Mouse (Mus musculus) forebrain, embryonic 11.5 days (tissue): ENCODE measurements around the gene Rrbp1. TPM values are rescaled to one million over a fixed set of nuclear protein-coding genes. Genes with fewer than 3 reads are reported as not detected.

ENCODE experiments used
- ATAC-seq: fragments of 200-750 bp; cut with Nextera tagmentation; replicated peaks from 2 replicates; pipeline ENCODE4 v1.8.0; 2017; ENCODE audit warnings: moderate TSS enrichment; ENCODE audit not compliant: low FRiP score
- DNase-seq: peaks from one replicate; pipeline ENCODE4 v3.0.0-alpha.2; 2017; ENCODE audit warnings: low spot score
- H3K27ac ChIP-seq: fragments of 300-500 bp; sonication (generic); 2 replicates; pipeline ENCODE4 v1.5.1; 2014; ENCODE audit warnings: low read depth, low read length
- H3K27me3 ChIP-seq: fragments of 300-500 bp; sonication (generic); 2 replicates; pipeline ENCODE4 v1.6.1; 2014; ENCODE audit warnings: mild to moderate bottlenecking, low read length, mixed read lengths; ENCODE audit not compliant: control insufficient read depth, insufficient read depth
- H3K36me3 ChIP-seq: fragments of 300-500 bp; sonication (generic); 2 replicates; pipeline ENCODE4 v1.6.1; 2014; ENCODE audit warnings: mild to moderate bottlenecking, low read length, moderate library complexity, mixed read lengths; ENCODE audit not compliant: control insufficient read depth, insufficient read depth
- H3K4me1 ChIP-seq: fragments of 300-500 bp; sonication (generic); replicated peaks from 2 replicates; pipeline ENCODE4 v1.6.1; 2014; ENCODE audit warnings: low read length, mixed read lengths; ENCODE audit not compliant: control insufficient read depth, insufficient read depth
- H3K4me2 ChIP-seq: fragments of 300-500 bp; sonication (generic); 2 replicates; pipeline ENCODE4 v1.6.1; 2014; ENCODE audit warnings: low read depth, mild to moderate bottlenecking, low read length, moderate library complexity, mixed read lengths; ENCODE audit not compliant: severe bottlenecking
- H3K4me3 ChIP-seq: fragments of 300-500 bp; sonication (generic); 2 replicates; pipeline ENCODE4 v1.5.1; 2014; ENCODE audit warnings: low read depth, low read length
- H3K9ac ChIP-seq: fragments of 300-500 bp; sonication (generic); 2 replicates; pipeline ENCODE4 v1.6.1; 2014; ENCODE audit warnings: low read length
- H3K9me3 ChIP-seq: fragments of 300-500 bp; sonication (generic); 2 replicates; pipeline ENCODE4 v1.6.1; 2016; ENCODE audit warnings: low read length, mixed read lengths; ENCODE audit not compliant: control insufficient read depth
- WGBS: fragments of 180-500 bp; shearing (Covaris S2); extraction: QIAGEN DNeasy Blood & Tissue Kit; methylation state at CpG from one replicate; pipeline ENCODE4 v1.1.7; 2014; 5-methylcytosine and 5-hydroxymethylcytosine counted together
- polyA plus RNA-seq: library from polyadenylated mRNA; unstranded; fragments of >200 nt; fragmentation: Nextera tagmentation; extraction: Ambion mirVana; gene quantifications from 2 replicates; pipeline ENCODE4 v1.2.1, GENCODE M21; 2014

The Rrbp1 gene
- polyA plus RNA-seq, 1 experiment from 2014 or later, result 30.0 TPM

DNA sequence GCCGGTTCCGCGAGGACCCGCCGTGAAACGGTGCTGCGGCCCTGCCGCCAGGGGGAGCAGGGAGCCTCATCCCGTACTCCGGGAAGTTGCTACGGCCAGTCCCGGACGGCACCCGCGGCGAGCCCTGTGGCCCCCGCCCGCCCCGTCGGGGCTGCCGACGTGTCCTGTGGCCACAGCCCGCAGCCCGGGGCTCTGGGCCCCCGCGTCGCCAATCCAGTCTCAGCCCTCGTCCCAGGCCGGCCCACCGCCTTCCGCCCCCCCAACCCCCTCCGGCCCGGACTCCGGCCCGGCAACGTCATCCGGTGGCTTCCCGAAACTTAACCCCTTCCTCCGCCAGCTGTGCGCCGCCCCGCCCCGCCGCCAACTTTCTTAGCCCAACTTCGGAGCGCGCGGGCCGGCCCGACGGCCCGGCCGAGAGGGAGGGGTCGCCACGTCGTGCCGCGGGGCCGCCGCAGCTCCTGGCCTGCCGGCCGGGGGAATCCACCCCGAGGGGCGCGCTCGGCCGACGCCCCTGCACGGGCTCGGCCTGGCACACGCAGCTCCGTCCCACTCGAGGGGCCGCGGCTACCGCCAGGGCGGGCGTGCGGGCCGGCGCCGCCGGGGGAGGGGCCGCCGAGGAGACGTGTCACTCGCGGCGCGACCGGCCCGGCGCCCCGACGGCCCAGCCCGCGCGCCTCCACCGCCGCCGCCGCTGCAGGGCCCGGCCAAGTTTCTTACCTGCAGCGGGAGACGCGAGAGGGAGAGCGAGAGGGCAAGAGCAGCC is 600 bp downstream of the Rrbp1 start:
- peak overlapping the region; percentile 86 for H3K4me3 ChIP-seq
- H3K9ac ChIP-seq, result peak overlapping the region; percentile 74
- ATAC-seq, result peak; percentile 35
- H3K36me3 ChIP-seq, result no peaks in the 10 kb centered on the region
- WGBS, result under 1% methylated on average over 76 of the region's 107 CpGs
- H3K27me3 ChIP-seq, result no peaks in the 10 kb centered on the region
- H3K4me1 ChIP-seq, result 0 out of 2 replicates have a peak, but pooled peaks cover 2% of the 10 kb centered on the region
- peak overlapping the region; percentile 57; the same call in 1 of the 2 replicates for H3K27ac ChIP-seq
- H3K4me2 ChIP-seq, result peak overlapping the region; percentile 60
- DNase-seq, result peak; percentile 91
- H3K9me3 ChIP-seq, result no peaks in the 10 kb centered on the region

DNA sequence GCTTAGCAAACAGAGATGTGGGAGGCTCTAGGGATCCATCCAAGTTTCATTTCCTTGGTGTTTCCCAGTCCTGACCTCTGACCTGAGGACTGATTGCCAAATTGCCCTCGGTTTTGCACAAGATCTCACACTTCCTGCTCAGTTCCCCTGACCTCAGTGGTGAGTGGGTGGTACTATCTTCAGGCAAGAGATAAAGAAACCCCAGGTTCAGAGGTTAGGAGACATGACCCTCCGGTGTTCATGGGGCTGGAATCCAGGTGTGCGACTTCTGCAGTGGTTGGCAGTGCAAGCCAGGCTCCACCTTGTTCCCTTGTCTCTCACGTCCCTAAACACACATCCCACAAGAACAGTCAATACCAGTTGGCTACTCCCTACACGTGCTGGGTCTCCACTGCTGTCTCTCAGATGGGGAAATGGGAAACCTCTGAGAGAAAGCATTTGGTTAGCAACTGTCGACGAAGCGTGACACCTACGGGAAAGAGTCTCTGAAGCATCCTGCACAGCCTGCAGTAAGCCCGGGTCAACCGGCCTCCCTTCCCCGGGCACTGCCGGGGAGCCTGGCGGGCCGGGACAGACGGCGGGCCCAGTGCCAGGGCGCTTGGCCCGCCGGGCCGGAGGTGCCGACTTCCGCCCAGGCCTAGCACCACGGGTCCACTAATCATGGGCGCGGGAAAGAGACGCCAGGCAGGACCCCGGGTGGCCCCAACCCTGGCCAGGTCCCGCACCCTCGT is 1.3 kb downstream of the Rrbp1 start:
- DNase-seq (no peak), ATAC-seq (no peak; the same call in 1 of the 2 replicates)
- WGBS, result 4% methylated on average over 29 of the region's 30 CpGs

DNA sequence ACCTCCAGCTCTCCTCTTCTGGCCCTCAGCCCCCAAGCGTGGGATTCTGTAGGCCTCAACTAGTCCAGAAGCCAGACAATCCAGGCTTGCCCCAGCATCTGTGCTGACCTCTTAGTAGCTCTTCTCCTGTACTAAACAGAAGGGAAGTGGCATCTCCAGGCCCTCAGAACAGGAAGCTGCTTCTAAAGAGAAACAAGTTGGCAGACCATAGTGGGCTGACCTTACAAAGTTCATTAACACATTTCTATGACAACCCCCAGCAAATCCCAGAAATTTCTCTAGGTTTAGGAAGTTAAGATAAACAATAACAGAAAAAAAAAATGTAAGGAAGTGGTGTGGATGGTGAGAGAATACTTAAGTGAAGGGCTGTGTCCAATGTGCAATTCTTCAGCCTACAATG is 2.0 kb downstream of the Rrbp1 start:
- H3K4me3 ChIP-seq, result no peak overlapping the region
- H3K4me1 ChIP-seq, result 0 out of 2 replicates have a peak, but pooled peaks cover 2% of the 10 kb centered on the region
- DNase-seq (no peak), ATAC-seq (no peak)
- no peak overlapping the region for H3K4me2 ChIP-seq
- H3K27ac ChIP-seq, result no peak overlapping the region
- WGBS, result 100% methylated on average over 1 of the region's 1 CpGs
- H3K36me3 ChIP-seq, result no peaks in the 10 kb centered on the region
- no peaks in the 10 kb centered on the region for H3K27me3 ChIP-seq
- no peak overlapping the region for H3K9ac ChIP-seq
- no peaks in the 10 kb centered on the region for H3K9me3 ChIP-seq

More for the DNA sequence above, 1.3 kb downstream of the Rrbp1 start:
- Histone ChIP-seq H3K4me3 (peak overlapping the region; percentile 86), H3K27ac (no peak overlapping the region), H3K4me1 (0 out of 2 replicates have a peak, but pooled peaks cover 2% of the 10 kb centered on the region), H3K36me3 (no peaks in the 10 kb centered on the region), H3K9ac (peak overlapping the region; percentile 74), H3K27me3 (no peaks in the 10 kb centered on the region), H3K4me2 (peak overlapping the region; percentile 60), H3K9me3 (no peaks in the 10 kb centered on the region)

DNA sequence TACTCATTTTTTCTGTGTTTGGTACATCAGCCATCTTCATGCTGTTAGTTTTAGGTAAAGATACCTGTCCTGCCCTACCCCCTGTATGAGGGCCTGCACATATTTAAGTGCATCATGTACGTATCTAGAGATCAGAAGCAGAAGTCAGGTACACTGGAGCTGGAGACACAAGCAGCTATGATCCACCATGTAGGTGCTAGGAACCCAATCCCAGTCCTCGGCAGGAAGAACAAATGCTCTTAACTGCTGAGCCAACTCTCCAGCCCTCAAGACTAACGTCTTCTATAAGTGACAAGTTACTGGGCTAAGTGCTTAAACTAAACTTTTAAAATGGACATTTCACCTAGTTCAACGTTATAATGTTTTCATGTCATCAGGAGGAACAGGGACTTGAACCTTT is 3.9 kb downstream of the Rrbp1 start:
- DNase-seq (no peak), ATAC-seq (no peak)
- no peaks in the 10 kb centered on the region for H3K36me3 ChIP-seq
- 91% methylated on average over 4 of the region's 4 CpGs for WGBS
- no peak overlapping the region for H3K4me2 ChIP-seq
- H3K27ac ChIP-seq, result no peak overlapping the region
- 0 out of 2 replicates have a peak, but pooled peaks cover 2% of the 10 kb centered on the region for H3K4me1 ChIP-seq
- no peaks in the 10 kb centered on the region for H3K27me3 ChIP-seq
- H3K9ac ChIP-seq, result no peak overlapping the region
- H3K4me3 ChIP-seq, result no peak overlapping the region
- H3K9me3 ChIP-seq, result no peaks in the 10 kb centered on the region

DNA sequence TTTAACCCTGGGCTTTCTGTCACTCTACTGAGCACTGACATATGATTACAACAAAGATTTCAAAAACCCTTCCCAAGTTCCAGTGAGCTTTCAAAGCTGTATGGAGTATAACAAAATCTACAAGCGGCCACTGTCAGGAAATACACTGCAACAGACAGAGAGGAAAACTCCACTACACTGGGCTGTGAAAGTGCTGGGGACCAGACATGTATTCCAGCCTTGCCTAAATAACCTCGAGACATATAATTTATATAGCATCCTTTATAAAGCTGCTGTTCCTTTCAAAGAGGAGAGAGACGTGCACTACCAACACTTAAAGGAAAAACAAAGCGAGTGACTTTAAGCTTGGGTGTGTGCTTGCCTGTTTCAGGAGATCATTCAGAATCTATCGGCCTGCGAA is 4.4 kb downstream of the Rrbp1 start:
- Histone ChIP-seq H3K4me3 (no peak overlapping the region), H3K36me3 (no peaks in the 10 kb centered on the region)
- ATAC-seq, result no peak

DNA sequence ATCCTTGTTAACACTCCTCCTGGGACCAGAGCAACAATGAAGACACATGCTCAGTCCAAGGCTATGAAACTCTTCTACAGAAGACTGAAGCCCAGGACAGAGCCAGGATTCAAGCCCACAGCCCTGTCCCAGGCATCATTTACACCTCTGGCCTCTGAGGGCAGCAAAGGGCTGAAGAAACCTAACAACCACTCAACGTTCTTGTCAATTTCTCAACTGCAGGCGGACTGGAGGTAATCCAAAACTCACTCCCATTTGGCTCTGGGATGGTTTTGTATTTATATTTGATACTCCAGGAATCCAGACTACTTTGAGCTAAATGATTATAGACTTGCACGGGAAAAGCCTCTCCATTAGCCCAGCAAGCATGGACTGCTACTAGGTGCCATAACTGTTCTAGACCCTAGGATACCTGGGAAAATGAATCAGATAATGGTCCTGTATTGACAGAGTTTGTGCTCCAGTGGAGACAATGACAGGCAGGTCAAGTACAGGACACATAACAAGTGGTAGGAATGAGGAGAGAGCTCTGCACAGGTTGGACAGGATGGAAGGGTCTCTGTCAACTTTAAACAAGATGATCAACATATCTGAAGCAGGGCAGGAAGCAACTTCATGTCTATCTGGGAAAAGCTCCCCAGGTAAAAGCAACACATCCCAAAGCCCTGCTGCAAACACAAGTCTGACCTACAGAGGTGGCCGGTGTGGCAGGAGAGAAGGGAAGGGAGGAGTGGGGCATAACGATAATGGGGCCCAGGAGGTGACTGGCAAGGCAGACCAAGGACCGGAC is 5.7 kb downstream of the Rrbp1 start:
- H3K4me2 ChIP-seq, result no peak overlapping the region
- no peak overlapping the region for H3K27ac ChIP-seq
- no peaks in the 10 kb centered on the region for H3K27me3 ChIP-seq
- H3K36me3 ChIP-seq, result no peaks in the 10 kb centered on the region
- WGBS, result 82% methylated on average over 6 of the region's 6 CpGs
- H3K9me3 ChIP-seq, result no peaks in the 10 kb centered on the region
- H3K9ac ChIP-seq, result no peak overlapping the region
- DNase-seq (no peak), ATAC-seq (no peak)
- H3K4me3 ChIP-seq, result no peak overlapping the region
- H3K4me1 ChIP-seq, result 0 out of 2 replicates have a peak, but pooled peaks cover 2% of the 10 kb centered on the region

More for the DNA sequence above, 4.4 kb downstream of the Rrbp1 start:
- WGBS, result 90% methylated on average over 6 of the region's 6 CpGs
- Histone ChIP-seq H3K4me1 (0 out of 2 replicates have a peak, but pooled peaks cover 2% of the 10 kb centered on the region), H3K9me3 (no peaks in the 10 kb centered on the region), H3K4me2 (no peak overlapping the region), H3K27me3 (no peaks in the 10 kb centered on the region), H3K9ac (no peak overlapping the region), H3K27ac (no peak overlapping the region)
- no peak for DNase-seq

DNA sequence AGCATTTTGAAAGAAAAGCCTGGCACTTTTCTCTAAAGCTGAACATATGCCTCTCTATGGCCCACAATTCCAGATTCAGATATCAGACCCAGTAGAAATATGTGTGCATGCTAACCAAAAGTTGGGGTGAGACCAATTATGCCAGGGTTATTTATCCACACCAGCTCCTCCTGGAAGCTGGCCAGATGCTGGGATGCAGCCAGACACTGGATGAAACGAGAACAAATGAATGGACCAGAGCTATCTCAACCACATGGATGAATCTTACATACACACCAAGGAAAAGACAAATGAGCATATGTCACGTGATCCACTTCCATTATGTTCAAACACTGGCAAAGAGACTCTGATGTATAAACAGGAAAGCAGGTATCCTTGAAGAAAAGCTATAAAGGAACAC is 7.5 kb downstream of the Rrbp1 start:
- no peak overlapping the region for H3K9ac ChIP-seq
- H3K4me2 ChIP-seq, result no peak overlapping the region
- no peak overlapping the region for H3K27ac ChIP-seq
- H3K36me3 ChIP-seq, result no peaks in the 10 kb centered on the region
- DNase-seq (no peak), ATAC-seq (no peak)
- no peaks in the 10 kb centered on the region for H3K9me3 ChIP-seq
- H3K27me3 ChIP-seq, result no peaks in the 10 kb centered on the region
- WGBS, result 86% methylated on average over 2 of the region's 2 CpGs
- H3K4me1 ChIP-seq, result no peaks in the 10 kb centered on the region
- H3K4me3 ChIP-seq, result no peak overlapping the region

DNA sequence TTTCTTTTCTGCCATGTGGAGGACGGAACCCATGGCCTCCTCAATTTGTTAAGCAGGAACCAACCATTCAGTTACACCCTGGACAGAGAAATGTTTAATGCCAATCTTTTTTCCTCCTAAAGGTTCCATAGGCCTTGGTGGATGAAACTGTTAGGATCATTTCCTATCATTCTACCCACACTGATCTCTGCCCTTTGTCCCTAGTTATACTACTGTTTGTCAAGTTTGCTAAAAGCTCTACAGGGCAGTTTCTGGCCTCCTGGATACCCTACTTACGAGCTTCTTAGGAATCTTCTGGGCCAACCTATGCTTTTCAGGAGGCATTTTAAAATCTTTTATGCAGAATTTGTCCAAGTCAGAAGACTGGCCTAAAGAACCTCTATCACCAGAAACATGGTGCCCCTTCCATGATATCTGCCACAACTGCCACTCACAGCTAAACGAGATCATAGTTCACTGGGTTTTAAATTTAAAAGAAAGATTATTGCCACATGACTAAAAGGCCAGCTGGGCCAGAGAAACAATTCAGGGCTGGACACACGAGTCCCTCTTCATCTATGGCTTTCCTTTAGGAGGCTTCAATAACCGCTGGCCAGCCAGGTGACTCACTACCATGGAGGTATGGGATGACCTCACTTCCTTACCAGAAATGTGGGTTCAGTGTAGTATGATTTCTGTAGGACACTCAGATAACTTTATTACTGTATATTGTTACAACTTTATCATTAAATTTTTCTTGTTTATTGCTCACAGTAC is 8.7 kb downstream of the Rrbp1 start:
- no peak overlapping the region for H3K27ac ChIP-seq
- 79% methylated on average over 5 of the region's 5 CpGs for WGBS
- no peaks in the 10 kb centered on the region for H3K27me3 ChIP-seq
- no peak overlapping the region for H3K4me2 ChIP-seq
- ATAC-seq, result no peak
- H3K9ac ChIP-seq, result no peak overlapping the region
- H3K36me3 ChIP-seq, result no peaks in the 10 kb centered on the region
- H3K9me3 ChIP-seq, result no peaks in the 10 kb centered on the region
- H3K4me1 ChIP-seq, result no peaks in the 10 kb centered on the region
- DNase-seq, result no peak
- H3K4me3 ChIP-seq, result no peak overlapping the region
